Mouse (Mus musculus) erythroblast, embryonic 14.5 days (primary cell): ENCODE results near the gene Tfap4.

Source experiments
- GATA1 ChIP-seq: IDR thresholded peaks from 2 replicates; pipeline ENCODE4 v1.6.1; 2012; ENCODE audit warnings: low read length, inconsistent platforms, mixed read lengths
- TAL1 ChIP-seq: IDR thresholded peaks from 3 replicates; pipeline ENCODE4 v1.6.1; 2012; ENCODE audit warnings: low read length, inconsistent platforms, mixed read lengths

DNA sequence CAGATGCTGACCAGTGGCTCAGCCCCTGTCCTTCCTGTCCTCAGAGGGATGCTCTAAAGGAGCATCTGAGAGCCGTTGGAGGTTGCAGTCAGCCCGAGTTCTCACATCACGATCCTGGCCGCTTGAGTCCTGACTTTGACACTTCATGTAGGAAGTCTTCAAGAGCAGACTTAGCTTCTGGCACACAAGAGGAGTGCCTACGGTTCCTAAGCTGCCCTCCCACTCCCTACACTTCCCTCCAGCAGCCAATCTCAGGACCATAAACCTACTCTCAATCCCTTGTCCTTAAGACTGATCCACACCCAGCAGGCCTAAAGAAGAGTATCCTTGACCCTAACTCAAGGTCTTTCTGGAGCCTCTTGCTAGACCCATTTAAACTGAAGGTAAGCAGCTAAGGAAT, 63.8 kb downstream of the Tfap4 start:
- TF ChIP-seq GATA1 (no peak), TAL1 (no peak)
